Mouse (Mus musculus): ENCODE results near the gene Ror1.
A peak's percentile ranks its signal among the peaks of the same experiment; 100 is the strongest.

Gene Ror1

DNA sequence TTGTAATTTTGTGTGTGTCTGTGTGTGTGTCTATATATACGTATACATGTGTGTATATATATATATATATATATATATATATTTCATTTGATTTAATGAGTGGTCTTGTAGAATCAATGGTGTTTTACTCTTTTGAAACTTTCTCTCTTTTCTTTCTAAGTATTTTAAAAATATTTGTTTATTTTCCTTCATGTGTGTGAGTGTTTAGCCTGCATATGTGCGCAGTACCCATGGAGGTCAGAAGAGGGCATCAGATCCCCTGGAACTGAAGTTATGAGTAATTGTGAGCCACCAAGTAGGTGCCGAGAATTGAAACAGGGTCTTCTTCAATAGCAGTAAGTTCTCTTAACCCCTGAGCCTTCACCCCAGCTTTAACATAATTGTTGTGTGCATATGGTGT is 20.8 kb downstream of the Ror1 start:
- DNase-seq (ENCODE audit: low read depth), result no peak

DNA sequence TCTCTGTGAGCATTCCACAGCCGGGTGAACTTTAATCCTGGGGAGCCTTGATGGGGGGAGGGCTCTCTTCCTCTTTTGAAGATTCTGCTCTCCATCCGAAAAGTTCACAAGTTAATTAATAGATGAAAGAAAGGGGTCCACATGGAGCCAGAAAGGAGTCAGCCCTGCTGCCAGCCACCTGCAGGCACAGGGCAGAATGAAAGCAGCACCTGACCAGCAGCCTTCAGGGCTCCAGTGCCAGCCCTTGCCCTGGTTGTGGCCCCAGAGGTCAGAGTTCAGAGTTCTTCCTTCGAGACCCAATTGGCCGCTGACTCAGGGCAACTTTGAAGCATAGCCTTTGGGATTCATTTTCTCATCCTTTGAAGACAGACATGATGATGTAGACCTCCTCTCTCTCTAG is 23.1 kb downstream of the Ror1 start:
- no peak for DNase-seq (ENCODE audit: low read depth)

DNA sequence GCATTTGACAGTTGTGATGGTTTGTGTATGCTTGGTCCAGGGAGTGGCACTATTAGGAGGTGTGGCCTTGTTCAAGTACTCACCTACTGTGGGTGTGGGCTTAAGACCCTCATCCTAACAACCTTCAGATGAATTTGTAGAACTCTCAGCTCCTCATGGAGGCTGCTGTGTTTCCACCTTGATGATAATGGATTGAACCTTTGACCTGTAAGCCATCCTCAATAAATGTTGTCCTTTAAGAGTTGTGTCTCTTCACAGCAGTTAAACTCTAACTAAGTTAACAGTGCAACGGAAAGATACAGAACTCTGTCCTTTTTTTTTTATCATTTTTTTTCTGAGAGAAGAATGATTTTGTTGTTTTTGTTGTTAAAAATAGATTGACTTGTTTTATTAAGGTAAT is 23.8 kb downstream of the Ror1 start:
- DNase-seq (ENCODE audit: low read depth), result no peak

DNA sequence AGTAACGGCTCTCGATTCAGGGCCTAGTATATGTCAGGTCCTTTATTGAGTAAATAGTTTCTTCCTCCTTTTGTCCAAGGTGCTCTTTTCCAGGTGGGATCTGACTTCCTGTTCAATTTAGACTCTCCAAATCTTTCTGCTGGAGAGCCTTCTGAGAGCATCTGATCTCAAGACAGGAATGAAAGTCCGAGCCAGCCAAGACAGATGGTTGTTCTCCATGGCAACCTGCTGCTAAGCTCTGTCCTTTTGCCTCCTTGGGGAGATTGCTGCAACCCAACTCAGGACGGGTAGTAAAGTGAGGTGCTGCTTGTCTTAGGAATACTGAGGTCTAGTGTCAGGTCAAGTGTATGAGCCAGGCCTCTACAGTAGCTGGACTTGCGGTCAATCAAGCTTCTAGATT is 25.0 kb downstream of the Ror1 start:
- DNase-seq (ENCODE audit: low read depth), result no peak

DNA sequence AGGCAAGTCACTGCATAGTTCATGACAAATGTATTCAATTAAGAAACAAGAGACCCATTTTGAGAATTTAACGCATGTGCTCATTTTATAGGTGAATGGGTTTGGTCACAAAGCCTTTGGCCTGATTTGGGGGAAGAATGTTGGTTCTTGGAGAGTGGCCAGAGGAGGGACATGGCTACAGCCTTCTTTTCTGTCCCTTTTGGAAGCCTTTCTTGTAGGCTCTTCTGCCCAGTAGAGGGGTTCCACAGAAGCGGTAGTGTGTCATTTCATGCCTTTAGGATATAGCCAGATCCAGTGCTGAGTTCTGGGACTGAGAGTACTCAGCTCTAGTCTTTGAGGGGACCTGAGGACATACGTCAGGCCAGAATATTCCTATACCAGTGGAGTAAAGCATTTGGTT is 26.8 kb downstream of the Ror1 start:
- no peak for DNase-seq (ENCODE audit: low read depth)

DNA sequence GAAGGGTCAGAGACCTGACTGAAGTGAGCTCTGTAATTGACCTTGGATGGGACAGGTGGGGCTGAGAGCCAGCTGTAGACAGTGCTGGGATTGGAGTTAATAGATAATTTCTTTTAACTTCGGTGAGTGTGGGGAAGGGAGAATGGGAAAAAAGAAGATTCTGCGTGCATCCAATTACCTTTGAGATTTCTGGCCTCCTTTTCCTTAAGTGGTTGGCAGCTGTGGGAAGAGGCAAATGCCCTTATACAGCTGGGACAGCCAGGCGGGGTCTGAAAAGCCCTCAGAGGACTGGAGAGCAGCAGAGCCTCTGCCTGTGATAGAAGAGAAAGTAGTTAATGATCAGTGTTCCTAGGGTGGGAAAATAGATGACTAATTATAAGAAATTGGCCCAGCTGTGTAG is 27.9 kb downstream of the Ror1 start:
- no peak for DNase-seq (ENCODE audit: low read depth)

DNA sequence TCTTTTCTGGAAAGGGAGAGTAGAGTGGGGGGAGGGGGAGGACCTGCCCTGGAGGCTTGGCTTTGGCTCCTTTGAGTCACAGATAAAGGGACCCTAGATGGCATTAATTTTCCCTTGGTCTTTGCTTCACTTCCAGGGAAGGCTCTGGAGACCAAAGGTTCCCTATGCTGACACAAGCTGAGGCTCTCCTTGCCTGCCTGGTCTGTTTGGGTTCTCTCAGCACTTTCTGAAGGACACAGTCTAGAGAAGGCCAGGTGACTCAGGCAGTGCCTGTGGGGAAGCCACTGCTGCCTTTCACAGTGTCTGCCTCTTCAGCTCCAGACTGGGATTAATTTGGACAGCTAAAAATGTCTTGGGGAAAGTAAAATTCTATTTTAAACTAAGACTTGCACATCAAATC is 28.5 kb downstream of the Ror1 start:
- DNase-seq (ENCODE audit: low read depth), result no peak

DNA sequence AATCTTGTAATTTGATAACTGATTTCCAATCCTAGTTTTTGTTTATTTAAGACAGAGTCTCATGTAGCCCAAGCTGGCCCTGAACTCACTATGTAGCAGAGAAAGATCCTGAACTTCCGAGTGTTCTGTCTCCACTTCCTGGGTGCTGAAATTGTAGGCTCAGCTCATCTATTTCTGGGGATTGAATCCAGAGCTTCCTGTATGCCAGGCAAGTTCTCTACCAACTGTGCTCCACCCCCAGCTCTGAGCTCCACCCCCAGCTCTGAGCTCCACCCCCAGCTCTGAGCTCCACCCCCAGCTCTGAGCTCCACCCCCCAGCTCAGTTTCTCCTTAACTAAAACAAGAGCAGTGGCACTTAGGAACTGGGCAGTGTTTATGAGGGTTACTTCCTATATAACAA is 29.3 kb downstream of the Ror1 start:
- DNase-seq (ENCODE audit: low read depth), result no peak

DNA sequence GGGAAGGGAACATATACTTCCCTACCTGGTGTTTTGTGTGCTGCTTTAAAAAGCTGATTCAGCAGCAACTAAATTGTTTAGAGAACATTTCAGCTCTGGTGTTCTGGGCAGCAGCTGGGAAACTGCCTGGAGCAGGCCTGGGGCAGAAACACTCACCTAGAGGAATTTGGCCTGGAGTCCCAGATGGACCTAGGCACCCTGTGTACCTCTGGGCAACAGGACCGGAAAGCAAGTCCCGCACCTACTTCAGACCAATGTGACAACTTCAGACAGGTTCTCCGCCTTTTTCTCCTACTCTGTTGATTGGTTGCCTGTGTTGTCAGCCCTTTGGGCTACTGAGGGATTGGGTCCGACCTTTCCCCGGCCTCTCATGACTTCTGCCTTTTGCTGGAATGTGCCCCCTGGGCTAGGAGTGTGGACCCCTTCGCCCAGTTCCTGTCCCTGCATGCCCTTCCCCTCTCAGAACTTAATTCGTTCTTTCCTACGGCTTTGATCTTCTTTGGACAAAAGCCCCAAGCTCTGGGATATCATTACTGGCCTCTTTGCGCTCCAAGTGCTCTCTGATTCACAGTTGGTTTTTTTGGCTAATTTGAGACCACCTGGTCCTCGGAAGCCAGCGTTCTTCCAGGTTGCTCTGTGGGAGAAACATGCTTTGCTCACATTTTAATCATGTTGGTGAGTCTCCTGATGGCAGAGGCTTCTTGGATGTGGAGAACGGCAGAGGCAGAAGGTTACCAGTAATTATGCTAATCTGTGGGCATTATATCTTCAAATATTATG is 31.1 kb downstream of the Ror1 start:
- DNase-seq (ENCODE audit: low read depth), result no peak

DNA sequence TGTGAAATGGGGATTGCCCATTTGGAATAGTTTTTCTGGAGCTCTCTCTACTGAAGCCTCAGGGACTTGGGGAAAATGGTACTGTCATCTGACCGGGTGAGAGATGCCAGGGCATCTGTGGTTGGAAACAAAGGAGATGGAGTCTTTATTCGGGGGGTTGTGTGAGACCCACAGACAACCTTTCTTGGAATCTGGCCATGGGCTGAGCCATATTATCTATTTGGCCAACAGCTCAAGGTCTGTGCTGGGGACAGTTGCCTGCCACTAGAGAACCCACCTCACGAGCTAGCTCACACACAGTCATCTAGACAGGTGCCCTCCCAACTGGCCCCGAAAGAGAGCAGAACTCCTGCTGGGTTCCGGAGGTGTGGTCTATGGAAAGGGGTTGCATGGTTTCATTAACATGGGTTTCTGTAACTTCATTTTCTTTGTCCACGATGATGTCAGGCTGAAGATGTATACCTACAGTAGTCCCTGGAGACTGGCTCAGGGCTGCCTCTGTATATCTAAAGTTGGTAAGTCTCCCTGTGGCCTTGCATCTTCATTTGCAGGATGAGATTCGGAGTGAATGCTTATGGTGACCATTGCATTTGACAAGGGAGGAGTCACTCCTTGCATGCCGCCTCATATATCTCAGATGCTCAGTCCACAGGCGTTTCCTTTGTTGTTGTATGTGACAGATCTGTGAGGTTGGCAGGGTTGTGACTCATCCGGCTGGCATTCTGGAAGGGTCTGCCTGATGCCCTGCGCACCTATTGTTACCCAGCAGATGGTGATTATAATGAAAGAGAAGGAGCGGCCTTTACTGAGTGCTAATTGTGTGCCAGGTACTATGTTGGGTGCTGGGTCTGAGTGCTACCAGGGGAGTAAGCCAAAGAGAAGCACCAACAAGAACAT is 32.7 kb downstream of the Ror1 start:
- no peak for DNase-seq (ENCODE audit: low read depth)

DNA sequence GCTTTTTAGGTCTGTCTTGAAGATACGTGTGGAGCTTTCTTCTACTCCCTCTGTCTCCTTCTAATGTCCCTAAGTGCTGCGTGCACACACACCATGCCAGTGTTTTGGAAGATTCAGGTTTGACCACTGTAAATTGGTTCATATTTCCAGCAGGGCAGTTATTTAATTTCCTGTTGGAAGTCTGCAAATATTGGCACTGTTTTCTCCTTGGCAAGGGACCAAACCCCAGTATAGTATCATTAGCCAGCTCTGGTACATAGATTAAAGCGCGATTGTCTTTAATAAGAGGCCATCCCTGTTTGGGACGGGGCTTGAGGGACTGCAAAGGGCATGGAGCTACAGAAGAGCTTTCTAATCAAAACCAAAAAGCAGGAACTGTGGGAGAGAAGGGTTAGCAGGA is 33.6 kb downstream of the Ror1 start:
- DNase-seq (ENCODE audit: low read depth), result no peak

DNA sequence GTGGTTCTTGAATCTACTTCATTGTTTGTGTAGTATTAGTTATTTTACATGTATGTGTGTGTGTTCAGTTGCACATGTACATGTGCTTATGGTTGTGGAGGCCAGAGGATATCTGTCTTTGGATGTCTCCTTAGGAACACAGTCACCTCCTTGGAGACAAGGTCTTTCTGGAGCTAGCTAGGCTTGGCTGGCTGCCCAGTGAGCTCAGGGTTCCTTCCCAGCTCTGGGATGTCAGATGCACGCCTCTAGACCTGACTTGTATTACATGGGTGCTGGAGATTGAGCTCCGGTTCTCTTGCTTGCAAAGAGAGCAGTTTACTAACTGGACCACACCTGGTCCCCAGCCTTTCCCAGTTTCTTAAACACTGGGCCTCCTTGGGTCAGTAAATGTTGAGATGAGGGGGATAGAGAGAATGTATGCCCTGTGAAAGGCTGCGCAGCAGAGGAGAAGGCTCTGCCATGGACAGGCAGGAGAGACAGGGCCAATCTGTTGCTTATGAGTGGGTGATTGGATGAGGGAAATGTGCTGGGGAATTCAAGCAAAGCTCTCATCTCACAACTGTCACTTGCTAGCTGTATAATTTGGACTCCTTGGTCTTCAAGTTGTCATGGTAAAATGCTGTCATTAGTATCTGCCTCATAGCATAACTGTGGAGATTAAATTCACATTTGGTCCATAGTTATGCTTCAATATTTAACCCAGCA is 35.3 kb downstream of the Ror1 start:
- no peak for DNase-seq (ENCODE audit: low read depth)

DNA sequence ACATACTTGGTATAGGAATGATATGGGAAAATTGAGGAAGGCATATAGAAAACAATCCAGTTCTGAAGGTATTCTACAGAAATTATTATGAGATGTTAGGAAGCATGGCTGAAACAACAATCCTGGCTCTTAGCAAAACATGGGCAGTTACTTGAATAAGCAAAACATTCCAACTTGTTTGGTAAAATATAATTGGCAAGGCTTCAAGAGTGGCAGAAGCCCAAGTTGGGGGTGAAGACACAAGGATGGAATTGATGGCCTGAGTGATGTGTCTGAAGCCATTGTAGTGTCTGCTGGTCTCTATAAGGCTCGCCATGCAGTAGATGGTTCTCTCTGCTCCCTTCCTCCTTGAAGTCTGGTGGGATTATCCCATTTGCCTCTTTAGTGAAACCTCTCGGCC is 35.9 kb downstream of the Ror1 start:
- no peak for DNase-seq (ENCODE audit: low read depth)

DNA sequence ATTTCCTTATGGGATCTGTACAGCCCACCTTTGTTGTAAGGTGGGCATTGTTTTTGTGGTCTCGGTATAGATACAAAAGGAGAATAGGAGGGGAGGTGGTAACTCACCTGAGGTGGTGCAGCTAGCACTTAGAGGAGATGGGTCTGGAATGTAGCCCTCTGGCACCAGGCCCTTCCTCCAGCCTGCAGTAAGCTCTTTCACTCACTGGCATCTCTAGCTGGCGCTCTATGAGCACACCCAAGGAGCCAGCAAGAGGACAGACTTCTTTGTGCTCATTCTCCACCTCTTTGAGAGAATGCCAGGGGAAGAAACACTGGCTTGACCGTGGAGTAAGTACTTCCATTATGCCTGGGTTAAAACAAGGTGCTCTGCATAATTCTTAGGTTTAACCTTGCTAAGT is 36.7 kb downstream of the Ror1 start:
- DNase-seq (ENCODE audit: low read depth), result no peak

DNA sequence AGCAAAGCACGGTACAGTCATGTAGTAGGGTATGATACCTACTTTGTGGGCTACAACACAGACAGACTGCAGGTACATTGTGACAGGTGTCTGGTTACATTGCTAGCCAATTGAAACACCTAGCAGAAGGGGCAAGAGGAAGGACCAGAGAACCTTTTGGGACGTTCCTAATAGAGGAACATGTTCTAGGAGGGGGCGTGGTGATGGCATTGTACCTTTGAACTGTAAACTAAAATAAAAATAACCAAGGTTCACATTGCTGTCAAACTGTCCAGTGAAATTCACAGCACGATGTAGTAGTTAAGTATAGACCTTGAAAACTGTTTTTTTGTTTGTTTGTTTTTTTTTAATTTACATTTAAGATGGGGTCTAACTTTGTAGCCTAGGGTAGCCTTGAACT is 40.5 kb downstream of the Ror1 start:
- no peak for DNase-seq (ENCODE audit: low read depth)

DNA sequence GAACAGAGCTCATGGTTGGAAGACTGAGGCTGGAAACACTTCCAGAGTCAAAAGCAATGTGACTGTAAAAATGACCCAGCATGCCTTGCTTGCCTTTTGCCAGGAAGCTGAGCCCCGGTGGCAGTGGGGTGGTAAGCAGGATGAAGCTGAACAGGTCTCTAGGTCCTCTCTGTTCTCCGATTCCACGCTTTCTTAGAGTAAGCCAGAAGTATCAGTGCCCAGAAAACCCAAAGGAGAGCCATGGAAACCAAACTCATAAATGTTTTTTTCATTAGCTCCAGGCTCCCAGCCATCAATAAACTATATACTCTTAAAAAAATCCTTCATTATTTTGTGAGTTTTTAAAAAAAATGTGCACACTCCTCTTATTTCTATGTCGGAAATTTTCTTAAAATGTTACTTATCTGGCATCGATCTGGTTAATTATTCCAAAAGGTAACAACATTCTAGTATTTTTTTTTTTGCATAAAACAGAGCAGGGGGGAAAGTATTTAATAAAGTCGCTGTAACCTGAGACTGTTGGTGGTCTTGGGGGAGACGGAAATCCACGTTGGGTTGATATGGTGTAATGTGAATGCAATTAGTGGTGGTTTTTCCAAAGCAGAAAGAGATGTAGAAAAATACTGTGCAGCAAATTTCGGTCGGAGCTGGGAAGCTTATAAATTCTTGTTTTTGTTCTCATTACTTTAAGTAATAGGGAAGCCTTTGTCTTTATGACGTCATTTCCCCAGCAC is 41.7 kb downstream of the Ror1 start:
- DNase-seq (ENCODE audit: low read depth), result no peak

DNA sequence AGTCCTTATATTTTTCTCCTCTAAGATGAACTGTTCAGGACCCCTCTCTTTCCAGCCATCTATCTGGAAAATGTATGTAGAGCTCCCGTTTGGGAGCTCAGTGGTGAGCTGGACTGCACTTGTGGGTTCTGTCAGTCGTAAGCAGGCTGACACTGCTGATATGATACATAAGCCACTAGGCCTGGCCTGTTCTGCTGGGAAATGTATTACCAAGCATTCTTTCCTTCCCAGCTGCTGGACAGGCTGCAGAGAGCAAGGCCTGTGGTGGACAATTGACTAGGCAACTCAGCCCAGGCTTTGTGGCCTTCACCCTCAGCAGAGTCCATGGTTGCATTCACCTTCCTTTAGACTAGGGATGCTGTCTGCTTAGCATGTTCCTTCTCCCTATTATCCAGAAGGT is 46.0 kb downstream of the Ror1 start:
- DNase-seq (ENCODE audit: low read depth), result no peak

DNA sequence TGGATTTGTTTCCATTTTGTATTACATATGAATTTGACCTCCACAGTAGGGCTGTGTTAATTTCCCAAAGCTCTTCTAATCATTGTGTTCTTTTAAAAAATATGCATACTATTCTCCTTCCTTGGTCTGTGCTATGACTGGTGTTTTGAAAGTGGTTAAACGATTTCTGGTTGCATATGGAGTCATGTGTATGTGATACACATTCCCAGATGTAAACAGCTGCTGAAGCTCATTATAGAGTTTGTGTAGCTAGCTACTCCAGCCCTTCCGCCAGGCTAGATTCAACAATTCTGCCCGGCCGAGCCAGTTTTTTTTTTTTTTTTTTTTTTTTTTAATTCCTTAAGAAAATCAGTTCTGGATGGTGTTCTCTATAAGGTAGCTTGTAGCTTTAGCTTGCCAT is 49.2 kb downstream of the Ror1 start:
- no peak for DNase-seq (ENCODE audit: low read depth)

DNA sequence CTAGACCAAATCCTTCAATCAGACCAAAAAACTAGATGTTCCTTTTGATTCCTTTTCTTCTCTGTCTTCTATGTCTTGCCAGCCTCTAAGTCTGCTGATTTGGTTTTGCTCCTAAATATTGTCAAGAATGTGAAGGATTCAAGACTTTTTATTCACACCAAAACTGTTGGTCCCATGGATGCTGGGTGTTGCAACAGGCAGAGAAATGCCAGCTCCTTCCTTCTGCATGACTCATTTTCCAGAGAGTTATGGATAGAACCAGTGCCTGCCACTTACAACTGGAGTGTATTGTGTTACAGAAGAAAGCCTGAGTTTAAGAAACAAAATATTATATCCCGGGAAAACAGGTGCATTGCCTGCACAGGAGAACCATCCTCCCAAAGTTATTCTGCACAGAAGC is 55.2 kb downstream of the Ror1 start:
- DNase-seq (ENCODE audit: low read depth), result peak; percentile 79

DNA sequence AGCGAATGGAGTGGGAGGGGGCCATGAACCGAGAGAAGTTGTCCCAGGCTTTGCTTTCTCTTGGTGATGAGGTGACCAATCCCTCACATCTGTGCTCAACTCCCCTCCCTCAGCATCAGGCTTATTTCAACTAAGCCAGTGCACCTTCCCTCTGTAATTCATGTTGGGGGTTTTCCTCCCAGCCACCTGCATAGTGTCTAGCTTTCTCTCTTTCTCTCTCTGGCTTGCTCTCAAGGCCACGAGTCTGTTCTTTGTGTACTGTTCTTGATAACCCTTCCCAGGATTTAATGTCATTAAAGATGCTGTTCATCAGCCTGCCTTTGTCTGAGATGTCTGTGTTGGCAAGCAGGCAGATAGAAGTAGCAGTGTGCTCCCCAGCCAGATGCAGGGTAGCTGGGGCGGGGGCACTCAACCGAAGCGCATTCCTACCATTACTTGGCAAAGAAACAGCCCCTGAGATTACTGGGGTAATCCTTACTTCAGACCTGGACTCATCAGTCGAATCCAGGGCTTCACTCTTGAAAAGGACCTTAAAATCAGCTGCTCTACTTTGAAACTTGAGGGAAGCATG is 59.1 kb downstream of the Ror1 start:
- DNase-seq (ENCODE audit: low read depth), result no peak

DNA sequence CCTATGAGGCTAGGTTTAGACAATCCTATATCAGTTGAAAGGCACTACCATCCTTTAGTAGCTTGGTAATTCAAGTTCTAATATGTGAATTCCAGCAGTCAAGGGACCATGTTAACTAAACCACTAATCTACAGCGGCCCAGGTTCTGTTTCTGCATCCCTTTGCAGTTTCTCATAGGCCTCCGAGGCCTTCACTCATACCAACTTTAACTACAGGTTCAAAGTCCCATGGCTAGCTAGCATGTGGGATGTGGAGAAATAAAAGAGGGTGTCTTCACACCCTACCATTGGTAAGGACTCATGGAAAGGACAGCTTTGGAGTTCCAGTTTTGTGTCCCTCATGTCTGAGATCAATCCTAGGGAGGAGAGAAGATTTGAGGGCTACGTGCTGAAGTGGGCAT is 60.1 kb downstream of the Ror1 start:
- no peak for DNase-seq (ENCODE audit: low read depth)

DNA sequence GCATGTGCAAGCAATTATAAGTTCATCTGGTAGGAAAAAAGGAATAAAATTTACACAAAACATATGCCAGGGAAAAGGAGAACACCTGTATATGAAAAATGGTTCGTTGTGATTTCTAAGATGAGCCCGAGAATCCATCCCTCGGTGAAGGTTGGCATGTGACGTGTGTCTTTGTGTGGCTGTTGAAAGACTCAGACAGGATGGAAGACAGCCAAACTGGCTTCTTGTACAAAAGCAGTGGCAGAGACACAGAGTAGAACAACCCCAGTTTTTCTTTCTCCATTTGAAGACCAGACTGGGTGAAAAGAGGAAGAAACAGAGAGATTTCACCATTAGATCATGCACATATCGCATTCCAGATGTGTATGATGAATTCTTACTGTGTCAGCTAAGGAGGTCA is 62.8 kb downstream of the Ror1 start:
- no peak for DNase-seq (ENCODE audit: low read depth)
